Mouse (Mus musculus): Measurements from ENCODE around the gene Otop2. TPM values are rescaled to one million over a fixed set of nuclear protein-coding genes. Genes with fewer than 3 reads are reported as not detected.

The Otop2 gene
- polyA plus RNA-seq, 1 experiment from 2014 or later, result not detected

Other genes with a start within 250 kb of the Otop2 start
- 0.09 TPM in 1 of 2 replicates, not detected in the other for gene Cd300e, start 245.0 kb upstream of the Otop2 start, polyA plus RNA-seq (2014; fragmentation: Nextera tagmentation; extraction: Ambion mirVana)
- gene Rab37, start 215.7 kb upstream of the Otop2 start, polyA plus RNA-seq (2014; fragmentation: Nextera tagmentation; extraction: Ambion mirVana), result 0.78 and 0.89 TPM in 2 replicates
- gene Cd300lf, start 173.2 kb upstream of the Otop2 start, polyA plus RNA-seq (2014; fragmentation: Nextera tagmentation; extraction: Ambion mirVana), result 0.22 and 0.61 TPM in 2 replicates
- 18.0 and 21.9 TPM in 2 replicates for gene Slc9a3r1, start 143.8 kb upstream of the Otop2 start, polyA plus RNA-seq (2014; fragmentation: Nextera tagmentation; extraction: Ambion mirVana)
- gene Tmem104, start 119.7 kb upstream of the Otop2 start, polyA plus RNA-seq (2014; fragmentation: Nextera tagmentation; extraction: Ambion mirVana), result 6.5 and 8.4 TPM in 2 replicates
- 16.5 and 16.6 TPM in 2 replicates for gene Nat9, start 119.3 kb upstream of the Otop2 start, polyA plus RNA-seq (2014; fragmentation: Nextera tagmentation; extraction: Ambion mirVana)
- gene Grin2c, start 39.9 kb upstream of the Otop2 start, polyA plus RNA-seq (2014; fragmentation: Nextera tagmentation; extraction: Ambion mirVana), result 0.15 TPM in 1 of 2 replicates, not detected in the other
- 9.3 and 9.4 TPM in 2 replicates for gene Fdxr, start 30.1 kb upstream of the Otop2 start, polyA plus RNA-seq (2014; fragmentation: Nextera tagmentation; extraction: Ambion mirVana)
- gene Fads6, start 9.5 kb upstream of the Otop2 start, polyA plus RNA-seq (2014; fragmentation: Nextera tagmentation; extraction: Ambion mirVana), result 0.94 and 1.2 TPM in 2 replicates
- 0.05 TPM in 1 of 2 replicates, not detected in the other for gene Ush1g, start 14.9 kb downstream of the Otop2 start, polyA plus RNA-seq (2014; fragmentation: Nextera tagmentation; extraction: Ambion mirVana)
- gene Otop3, start 27.6 kb downstream of the Otop2 start, polyA plus RNA-seq (2014; fragmentation: Nextera tagmentation; extraction: Ambion mirVana), result not detected in 2 replicates
- gene Hid1, start 60.6 kb downstream of the Otop2 start, polyA plus RNA-seq (2014; fragmentation: Nextera tagmentation; extraction: Ambion mirVana), result 7.4 and 7.8 TPM in 2 replicates
- gene Cdr2l, start 74.8 kb downstream of the Otop2 start, polyA plus RNA-seq (2014; fragmentation: Nextera tagmentation; extraction: Ambion mirVana), result 10.3 and 10.5 TPM in 2 replicates
- gene Mrpl58, start 96.6 kb downstream of the Otop2 start, polyA plus RNA-seq (2014; fragmentation: Nextera tagmentation; extraction: Ambion mirVana), result 191 and 195 TPM in 2 replicates
- gene Atp5h, start 112.8 kb downstream of the Otop2 start, polyA plus RNA-seq (2014; fragmentation: Nextera tagmentation; extraction: Ambion mirVana), result 2,259 and 2,271 TPM in 2 replicates
- gene Kctd2, start 113.0 kb downstream of the Otop2 start, polyA plus RNA-seq (2014; fragmentation: Nextera tagmentation; extraction: Ambion mirVana), result 19.3 and 23.5 TPM in 2 replicates
- gene Trim80, start 133.4 kb downstream of the Otop2 start, polyA plus RNA-seq (2014; fragmentation: Nextera tagmentation; extraction: Ambion mirVana), result 0.14 TPM in 1 of 2 replicates, not detected in the other
- 0.08 and 0.26 TPM in 2 replicates for gene Slc16a5, start 155.3 kb downstream of the Otop2 start, polyA plus RNA-seq (2014; fragmentation: Nextera tagmentation; extraction: Ambion mirVana)
- gene Armc7, start 168.5 kb downstream of the Otop2 start, polyA plus RNA-seq (2014; fragmentation: Nextera tagmentation; extraction: Ambion mirVana), result 5.5 and 7.5 TPM in 2 replicates
- gene Nt5c, start 184.7 kb downstream of the Otop2 start, polyA plus RNA-seq (2014; fragmentation: Nextera tagmentation; extraction: Ambion mirVana), result 54.5 and 56.2 TPM in 2 replicates
- 511 and 538 TPM in 2 replicates for gene Jpt1, start 207.2 kb downstream of the Otop2 start, polyA plus RNA-seq (2014; fragmentation: Nextera tagmentation; extraction: Ambion mirVana)
- gene Sumo2, start 229.1 kb downstream of the Otop2 start, polyA plus RNA-seq (2014; fragmentation: Nextera tagmentation; extraction: Ambion mirVana), result 600 and 636 TPM in 2 replicates